Mouse (Mus musculus): ENCODE measurements around the gene Tomt. TPM values are rescaled to one million over a fixed set of nuclear protein-coding genes. Genes with fewer than 3 reads are reported as not detected.

The Tomt gene
- total RNA-seq, 4 experiments from 2014 or later, result not detected

- no peak for DNase-seq
Measured at GRCm38 (mm10) chr7:101901969-101902368, 4.2 kb downstream of the Tomt start.

- DNase-seq, result no peak
Measured at GRCm38 (mm10) chr7:101900331-101901097, 5.6 kb downstream of the Tomt start.

GRCm38 (mm10) chr7:101896104-101897066 is 9.8 kb downstream of the Tomt start:
- DNase-seq, result peak; percentile 98

- DNase-seq, result no peak
Measured at GRCm38 (mm10) chr7:101895695-101896094, 10.5 kb downstream of the Tomt start.

GRCm38 (mm10) chr7:101888460-101888859 is 17.7 kb downstream of the Tomt start:
- DNase-seq, result no peak

GRCm38 (mm10) chr7:101886274-101886673 is 19.9 kb downstream of the Tomt start:
- DNase-seq, result no peak

GRCm38 (mm10) chr7:101884160-101884559 is 22.0 kb downstream of the Tomt start:
- DNase-seq, result no peak

GRCm38 (mm10) chr7:101882413-101883154 is 23.6 kb downstream of the Tomt start:
- DNase-seq, result no peak

- no peak for DNase-seq
Measured at GRCm38 (mm10) chr7:101880855-101881254, 25.3 kb downstream of the Tomt start.

- peak; percentile 28 for DNase-seq
Measured at GRCm38 (mm10) chr7:101875978-101876377, 30.2 kb downstream of the Tomt start.

- DNase-seq, result no peak
Measured at GRCm38 (mm10) chr7:101871296-101871695, 34.9 kb downstream of the Tomt start.

- DNase-seq, result no peak
Measured at GRCm38 (mm10) chr7:101870629-101871028, 35.5 kb downstream of the Tomt start, which contains the start of gene Folr1. TSS of gene Folr1 (minus strand) at chr7:101870788.

- no peak for DNase-seq
Measured at GRCm38 (mm10) chr7:101869163-101869500, 37.0 kb downstream of the Tomt start.

GRCm38 (mm10) chr7:101868241-101869162 is 37.7 kb downstream of the Tomt start:
- no peak for DNase-seq

- DNase-seq, result no peak
Measured at GRCm38 (mm10) chr7:101867482-101867881, 38.7 kb downstream of the Tomt start.

- no peak for DNase-seq
Measured at GRCm38 (mm10) chr7:101866491-101867265, 39.5 kb downstream of the Tomt start.

GRCm38 (mm10) chr7:101863415-101863814 is 42.7 kb downstream of the Tomt start, which contains the start of gene Anapc15:
TSS of gene Anapc15 (plus strand) at chr7:101863715.
- DNase-seq, result no peak

- DNase-seq, result no peak
Measured at GRCm38 (mm10) chr7:101862291-101862690, 43.9 kb downstream of the Tomt start.

GRCm38 (mm10) chr7:101860978-101861377 is 45.2 kb downstream of the Tomt start:
- DNase-seq, result no peak

GRCm38 (mm10) chr7:101858362-101858761 is 47.8 kb downstream of the Tomt start:
- DNase-seq, result no peak

- DNase-seq, result no peak
Measured at GRCm38 (mm10) chr7:101857094-101857493, 49.1 kb downstream of the Tomt start, which contains the start of gene Folr2. TSS of gene Folr2 (minus strand) at chr7:101857194.

Data from adrenal gland, adult 8-10 months (tissue).